Mouse (Mus musculus): ENCODE measurements around the gene Vezt.

- no peak for TF ChIP-seq HCFC1 (IDR thresholded peaks at IDR 0.05; ENCODE audit: borderline replicate concordance, insufficient read depth, low read length)
- no peak for TF ChIP-seq MAFK (IDR thresholded peaks at IDR 0.05; ENCODE audit: insufficient read depth, low read depth, low read length)
These were observed 116.9 kb downstream of the Vezt start for GRCm38 (mm10) chr10:93918701-93919100.
